Mouse (Mus musculus): ENCODE results near the gene Stx2. TPM values are rescaled to one million over a fixed set of nuclear protein-coding genes. Genes with fewer than 3 reads are reported as not detected.
A peak's percentile ranks its signal among the peaks of the same experiment; 100 is the strongest.

Stx2 gene
- polyA plus RNA-seq, 1 experiment from 2014 or later, result 36.2 TPM

- H3K36me3 ChIP-seq, result no peaks in the 10 kb centered on the region
- peaks cover 21% of the 10 kb centered on the region for H3K4me1 ChIP-seq (replicated peaks)
- H3K4me2 ChIP-seq, result no peak overlapping the region
- H3K9ac ChIP-seq, result no peak overlapping the region
- no peak overlapping the region for H3K4me3 ChIP-seq
- 64% methylated on average over 6 of the region's 6 CpGs for WGBS
- no peaks in the 10 kb centered on the region for H3K9me3 ChIP-seq
- peak; percentile 73; the same call in 1 of the 2 replicates for ATAC-seq (ENCODE audit: low read depth)
- H3K27ac ChIP-seq (replicated peaks), result no peak overlapping the region
- H3K27me3 ChIP-seq, result no peaks in the 10 kb centered on the region
These were observed 72.9 kb downstream of the Stx2 start for GRCm38 (mm10) chr5:128935359-128935899.

Other genes with a start within 250 kb of the Stx2 start
- 4.7 and 5.2 TPM in 2 replicates for gene Rimbp2, start 55.1 kb downstream of the Stx2 start, polyA plus RNA-seq (2015; fragmentation: Nextera tagmentation; extraction: Ambion mirVana)
- gene Ran, start 11.5 kb upstream of the Stx2 start, polyA plus RNA-seq (2015; fragmentation: Nextera tagmentation; extraction: Ambion mirVana), result 373 and 402 TPM in 2 replicates
- 0.33 and 0.38 TPM in 2 replicates for gene Adgrd1, start 88.2 kb upstream of the Stx2 start, polyA plus RNA-seq (2015; fragmentation: Nextera tagmentation; extraction: Ambion mirVana)

All from neural tube, embryonic 13.5 days (tissue).